Mouse (Mus musculus) liver, embryonic 14.5 days (tissue): ENCODE measurements at regions not wholly inside any gene's neighbourhood (a gene's known extent, or its start where the extent isn't known, plus 50 kb on each side); places are given as distances from the start of the nearest gene placed in this dataset.

Experiments used
- ATAC-seq: fragments of 200-750 bp; cut with Nextera tagmentation; 2 replicates; pipeline ENCODE4 v1.8.0; 2017; ENCODE audit warnings: moderate number of reproducible peaks, mild to moderate bottlenecking, moderate library complexity; ENCODE audit not compliant: insufficient read depth
- DNase-seq, 3 experiments: peaks; one replicate each; pipeline ENCODE4 v3.0.0-alpha.2; 2012 to 2013; ENCODE audit warnings: low read depth in 3 of 3, low spot score in 3 of 3
- H3K27ac ChIP-seq: fragments of 300-500 bp; sonication (generic); 2 replicates; pipeline ENCODE4 v1.5.1; 2014; ENCODE audit warnings: moderate library complexity, mild to moderate bottlenecking, control low read depth, inconsistent platforms
- H3K27me3 ChIP-seq: fragments of 300-500 bp; sonication (generic); 2 replicates; pipeline ENCODE4 v1.6.1; 2014; ENCODE audit warnings: mild to moderate bottlenecking, low read length, moderate library complexity; ENCODE audit not compliant: control insufficient read depth, insufficient read depth
- H3K36me3 ChIP-seq: fragments of 300-500 bp; sonication (generic); replicated peaks from 2 replicates; pipeline ENCODE4 v1.6.1; 2014; ENCODE audit warnings: low read depth; ENCODE audit not compliant: control insufficient read depth, insufficient read depth
- H3K4me1 ChIP-seq, 2 experiments: fragments of 200-500 bp in 1 of 2; fragments of 300-500 bp in 1 of 2; sonication (generic) in 1 of 2; replicated peaks; 2 replicates each; pipeline ENCODE4 v1.6.1; 2012 to 2014; ENCODE audit warnings: antibody characterized with exemption in 1 of 2, inconsistent platforms in 1 of 2, low read length in 1 of 2; ENCODE audit not compliant: control insufficient read depth in 2 of 2, insufficient read depth in 2 of 2
- H3K4me2 ChIP-seq: fragments of 300-500 bp; sonication (generic); 2 replicates; pipeline ENCODE4 v1.6.1; 2014; ENCODE audit warnings: low read depth, mild to moderate bottlenecking, control low read depth, moderate library complexity
- H3K4me3 ChIP-seq, 2 experiments: fragments of 200-500 bp in 1 of 2; fragments of 300-500 bp in 1 of 2; sonication (generic) in 1 of 2; 2 replicates each; pipeline ENCODE4 v1.5.1; 2012 to 2014; ENCODE audit warnings: low read depth in 2 of 2, low read length in 2 of 2, mild to moderate bottlenecking in 2 of 2, control low read depth in 1 of 2, inconsistent platforms in 1 of 2, moderate library complexity in 1 of 2; ENCODE audit not compliant: insufficient read depth in 1 of 2
- H3K9ac ChIP-seq: fragments of 300-500 bp; sonication (generic); replicated peaks from 2 replicates; pipeline ENCODE4 v1.6.1; 2014; ENCODE audit warnings: mild to moderate bottlenecking, control low read depth, moderate library complexity
- H3K9me3 ChIP-seq: fragments of 300-500 bp; sonication (generic); 2 replicates; pipeline ENCODE4 v1.6.1; 2016; ENCODE audit warnings: low read length, mixed read lengths; ENCODE audit not compliant: control insufficient read depth
- CTCF ChIP-seq: IDR thresholded peaks from 2 replicates; pipeline ENCODE4 v1.5.1; 2016; ENCODE audit warnings: antibody characterized with exemption, low read depth, control low read depth
- EP300 ChIP-seq: IDR thresholded peaks from 2 replicates; pipeline ENCODE4 v1.6.1; 2016; ENCODE audit warnings: antibody characterized with exemption, low read depth
- WGBS: fragments of 180-500 bp; shearing (Covaris S2); extraction: QIAGEN DNeasy Blood & Tissue Kit; methylation state at CpG from one replicate; pipeline ENCODE4 v1.1.7; 2014; ENCODE audit not compliant: insufficient replicate concordance; 5-methylcytosine and 5-hydroxymethylcytosine counted together

DNA sequence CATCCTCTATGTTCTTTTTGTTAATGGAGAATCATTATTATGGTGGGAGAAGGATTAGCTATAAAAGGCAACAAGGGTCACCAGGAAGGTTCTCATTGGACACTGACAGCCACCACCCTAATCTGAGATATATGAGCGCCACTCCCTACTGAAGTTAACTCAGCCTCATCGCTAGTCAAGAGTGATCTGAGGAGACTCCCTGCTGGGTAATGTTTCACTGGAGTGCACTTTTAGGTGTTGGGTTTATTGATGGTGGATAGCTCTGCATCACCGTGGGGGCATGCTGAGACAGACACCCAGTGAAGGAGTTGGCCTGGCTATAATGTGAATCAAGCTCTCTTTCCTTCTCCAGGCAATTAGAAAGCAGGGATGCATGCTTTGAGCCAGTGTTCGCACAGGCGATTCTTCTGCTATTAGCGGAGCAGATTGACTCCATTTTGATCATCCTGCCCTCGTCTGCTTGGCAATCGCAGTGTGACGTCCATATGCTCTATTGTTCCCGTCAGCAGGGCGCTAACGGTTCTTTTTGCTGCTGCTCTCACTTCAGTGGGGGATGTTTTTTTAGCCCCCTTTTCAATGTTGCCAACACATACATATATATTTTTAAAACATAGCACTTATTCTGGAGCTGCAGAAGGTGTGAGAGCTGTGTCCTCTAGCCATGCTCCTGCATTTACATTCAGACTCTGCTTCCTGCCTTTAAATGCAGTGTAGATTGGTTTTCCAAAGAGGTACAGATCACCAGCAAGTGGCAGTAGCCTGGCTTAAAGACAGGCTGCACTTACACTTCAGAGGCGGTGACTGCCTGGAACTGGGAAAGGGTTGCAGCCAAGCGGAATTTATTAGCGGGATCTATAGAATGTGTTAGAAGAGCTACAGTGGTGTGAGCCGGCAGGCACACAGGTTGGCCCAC lies 263.9 kb upstream of the Dph6 start:
- Histone ChIP-seq H3K27me3 (no peaks in the 10 kb centered on the region), H3K4me1 (no peaks in the 10 kb centered on the region), H3K36me3 (no peaks in the 10 kb centered on the region), H3K4me2 (no peak overlapping the region), H3K9me3 (no peaks in the 10 kb centered on the region), H3K27ac (no peak overlapping the region), H3K9ac (no peak overlapping the region), H3K4me3 (no peak overlapping the region)
- TF ChIP-seq CTCF (no peak), EP300 (no peak)
- no peak for ATAC-seq
- 60% methylated on average over 16 of the region's 16 CpGs for WGBS
- no peak for DNase-seq

DNA sequence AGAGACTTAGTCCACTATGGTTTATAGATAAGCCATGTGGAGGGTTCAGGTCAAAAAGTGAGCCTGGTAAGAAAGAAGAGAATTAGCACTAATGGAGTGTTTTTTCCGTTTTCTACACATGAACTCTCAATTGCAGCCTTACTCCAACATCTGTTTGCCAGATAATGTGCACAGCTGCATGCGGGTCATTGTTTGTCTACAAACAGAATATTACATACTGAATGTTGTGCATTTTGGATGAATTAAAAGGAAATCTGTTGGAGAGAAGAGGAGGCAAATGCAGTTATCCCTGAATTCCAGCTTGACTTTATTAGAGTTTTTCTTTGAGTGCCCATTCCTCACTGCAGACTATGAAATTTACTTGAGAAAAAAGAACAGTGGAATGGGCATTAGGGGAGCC lies 269.1 kb upstream of the Dph6 start:
- DNase-seq (no peak), ATAC-seq (no peak)
- no peak overlapping the region for H3K27ac ChIP-seq
- no peaks in the 10 kb centered on the region for H3K36me3 ChIP-seq
- TF ChIP-seq EP300, result no peak
- no peak for TF ChIP-seq CTCF
- H3K4me1 ChIP-seq, result no peaks in the 10 kb centered on the region
- 55% methylated on average over 2 of the region's 2 CpGs for WGBS
- no peaks in the 10 kb centered on the region for H3K9me3 ChIP-seq
- H3K9ac ChIP-seq, result no peak overlapping the region
- no peaks in the 10 kb centered on the region for H3K27me3 ChIP-seq
- H3K4me2 ChIP-seq, result no peak overlapping the region
- no peak overlapping the region for H3K4me3 ChIP-seq

DNA sequence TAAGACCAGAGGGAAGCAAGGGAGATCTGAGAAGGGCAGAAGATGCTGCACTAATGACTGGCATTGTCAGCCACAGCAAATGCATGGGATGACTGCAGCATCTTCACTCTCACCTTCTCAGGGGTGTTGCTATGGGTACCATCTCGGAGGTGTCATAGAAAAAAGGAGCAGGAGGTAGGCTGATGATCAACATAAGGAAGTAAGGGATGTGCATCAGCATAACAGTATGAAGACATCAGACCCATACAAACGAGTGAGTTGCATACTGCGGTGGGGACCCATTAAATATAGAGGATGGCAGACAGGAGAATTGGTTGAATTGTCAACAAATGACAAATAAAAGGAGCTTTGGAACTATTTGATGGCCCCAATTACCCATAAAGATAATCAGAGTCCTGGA lies 280.7 kb upstream of the Dph6 start:
- no peaks in the 10 kb centered on the region for H3K4me1 ChIP-seq
- H3K4me2 ChIP-seq, result no peak overlapping the region
- no peaks in the 10 kb centered on the region for H3K9me3 ChIP-seq
- TF ChIP-seq EP300, result no peak
- no peak for ATAC-seq
- H3K9ac ChIP-seq, result no peak overlapping the region
- WGBS, result 52% methylated on average over 3 of the region's 3 CpGs
- H3K27ac ChIP-seq, result no peak overlapping the region
- no peak for DNase-seq
- H3K27me3 ChIP-seq, result no peaks in the 10 kb centered on the region
- no peaks in the 10 kb centered on the region for H3K36me3 ChIP-seq
- H3K4me3 ChIP-seq, result no peak overlapping the region

GRCm38 (mm10) chr2:114938416-114939147 lies 283.8 kb upstream of the Dph6 start:
- no peak overlapping the region for H3K4me3 ChIP-seq

GRCm38 (mm10) chr2:114966111-114966510 lies 311.3 kb upstream of the Dph6 start:
- Histone ChIP-seq H3K4me3 (no peak overlapping the region), H3K27me3 (no peaks in the 10 kb centered on the region), H3K36me3 (no peaks in the 10 kb centered on the region), H3K4me1 (no peaks in the 10 kb centered on the region), H3K9ac (no peak overlapping the region), H3K27ac (no peak overlapping the region), H3K9me3 (no peaks in the 10 kb centered on the region), H3K4me2 (no peak overlapping the region)
- DNase-seq (no peak), ATAC-seq (no peak)
- TF ChIP-seq CTCF (no peak), EP300 (no peak)
- WGBS, result 54% methylated on average over 3 of the region's 3 CpGs

More at GRCm38 (mm10) chr2:114938416-114939147, 283.8 kb upstream of the Dph6 start:
- 35% methylated on average over 7 of the region's 7 CpGs for WGBS
- Histone ChIP-seq H3K36me3 (no peaks in the 10 kb centered on the region), H3K4me2 (no peak overlapping the region), H3K27ac (no peak overlapping the region), H3K27me3 (no peaks in the 10 kb centered on the region), H3K9me3 (no peaks in the 10 kb centered on the region), H3K4me1 (no peaks in the 10 kb centered on the region), H3K9ac (no peak overlapping the region)
- no peak for ATAC-seq
- DNase-seq, result no peak
- TF ChIP-seq CTCF (no peak), EP300 (no peak)
